Mouse (Mus musculus) stomach, postnatal 0 days (tissue): ENCODE measurements around the gene Dnah11.
"Not testable (repeated sequence)": the region's sequence is repeated elsewhere in the genome, so short reads cannot be mapped to it uniquely, and the experiment has no call there.

Source experiments
- CTCF ChIP-seq: IDR thresholded peaks from 2 replicates; pipeline ENCODE4 v1.5.1; 2016; ENCODE audit warnings: antibody characterized with exemption, low read depth, mild to moderate bottlenecking, moderate library complexity
- EP300 ChIP-seq: optimal IDR thresholded peaks from 2 replicates; pipeline ENCODE3; 2016; ENCODE audit warnings: antibody characterized with exemption

DNA sequence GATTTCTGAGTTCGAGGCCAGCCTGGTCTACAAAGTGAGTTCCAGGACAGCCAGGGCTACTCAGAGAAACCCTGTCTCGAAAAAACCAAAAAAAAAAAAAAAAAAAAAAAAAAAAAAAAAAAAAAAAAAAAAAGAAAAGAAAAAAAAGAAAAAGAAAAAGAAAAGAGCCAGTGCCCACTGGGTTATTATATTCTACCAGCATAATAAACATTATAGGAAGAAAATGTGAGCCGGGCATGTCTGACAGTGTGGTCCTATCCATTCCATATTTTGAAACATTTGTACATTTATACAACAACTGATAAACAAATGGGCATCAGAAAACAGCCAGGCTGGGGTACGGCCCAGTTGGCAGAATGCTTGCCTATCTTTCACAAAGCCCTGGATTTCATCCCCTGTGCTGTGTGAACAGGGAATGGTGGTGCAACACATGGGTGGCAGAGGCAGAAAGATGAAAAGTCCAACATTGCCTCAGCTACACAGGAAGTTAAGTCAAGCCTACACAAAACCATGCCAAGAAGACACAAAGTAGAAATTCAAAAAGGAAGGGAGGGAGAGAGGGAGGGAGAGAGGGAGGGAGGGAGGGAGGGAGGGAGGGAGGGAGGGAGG, 293.5 kb downstream of the Dnah11 start:
- not testable (repeated sequence) for TF ChIP-seq CTCF, EP300
